Mouse (Mus musculus) stomach, postnatal 0 days (tissue): Measurements from ENCODE around the gene Gse1. TPM values are rescaled to one million over a fixed set of nuclear protein-coding genes. Genes with fewer than 3 reads are reported as not detected.

Experiments used
- ATAC-seq: fragments of 200-750 bp; cut with Nextera tagmentation; 2 replicates; pipeline ENCODE4 v1.8.0; 2017; ENCODE audit not compliant: low FRiP score, low TSS enrichment
- DNase-seq: peaks from one replicate; pipeline ENCODE4 v3.0.0-alpha.2; 2016; ENCODE audit warnings: low spot score
- H3K27ac ChIP-seq: fragments of 300-500 bp; sonication (generic); replicated peaks from 2 replicates; pipeline ENCODE4 v1.5.1; 2014; ENCODE audit warnings: mild to moderate bottlenecking, control low read depth
- H3K27me3 ChIP-seq: fragments of 300-500 bp; sonication (generic); 2 replicates; pipeline ENCODE4 v1.6.1; 2014; ENCODE audit warnings: low read length; ENCODE audit not compliant: control insufficient read depth, insufficient read depth
- H3K36me3 ChIP-seq: fragments of 300-500 bp; sonication (generic); 2 replicates; pipeline ENCODE4 v1.6.1; 2014; ENCODE audit warnings: low read length, mixed read lengths; ENCODE audit not compliant: control insufficient read depth, insufficient read depth
- H3K4me1 ChIP-seq: fragments of 300-500 bp; sonication (generic); replicated peaks from 2 replicates; pipeline ENCODE4 v1.6.1; 2014; ENCODE audit warnings: antibody characterized with exemption; ENCODE audit not compliant: control insufficient read depth, insufficient read depth
- H3K4me2 ChIP-seq: fragments of 300-500 bp; sonication (generic); replicated peaks from 2 replicates; pipeline ENCODE4 v1.6.1; 2014; ENCODE audit warnings: low read depth, mild to moderate bottlenecking, control low read depth, moderate library complexity
- H3K4me3 ChIP-seq: fragments of 300-500 bp; sonication (generic); 2 replicates; pipeline ENCODE4 v1.5.1; 2014; ENCODE audit warnings: low read depth, low read length, control low read depth
- H3K9ac ChIP-seq: fragments of 300-500 bp; sonication (generic); 2 replicates; pipeline ENCODE4 v1.6.1; 2014; ENCODE audit warnings: mild to moderate bottlenecking, low read length, control low read depth, mixed read lengths
- H3K9me3 ChIP-seq: fragments of 300-500 bp; sonication (generic); 2 replicates; pipeline ENCODE4 v1.6.1; 2016; ENCODE audit warnings: low read length; ENCODE audit not compliant: control insufficient read depth
- CTCF ChIP-seq: IDR thresholded peaks from 2 replicates; pipeline ENCODE4 v1.5.1; 2016; ENCODE audit warnings: antibody characterized with exemption, low read depth, mild to moderate bottlenecking, moderate library complexity
- EP300 ChIP-seq: optimal IDR thresholded peaks from 2 replicates; pipeline ENCODE3; 2016; ENCODE audit warnings: antibody characterized with exemption
- WGBS: fragments of 180-500 bp; shearing (Covaris S2); extraction: QIAGEN DNeasy Blood & Tissue Kit; methylation state at CpG from one replicate; pipeline ENCODE4 v1.1.7; 2014; 5-methylcytosine and 5-hydroxymethylcytosine counted together
- polyA plus RNA-seq: library from polyadenylated mRNA; unstranded; fragments of >200 nt; fragmentation: Nextera tagmentation; extraction: Ambion mirVana; gene quantifications from 2 replicates; pipeline ENCODE4 v1.2.1, GENCODE M21; 2015

Gene Gse1
- polyA plus RNA-seq, 1 experiment from 2014 or later, result 6.4 TPM

- Histone ChIP-seq H3K4me3 (no peak overlapping the region), H3K36me3 (no peaks in the 10 kb centered on the region), H3K27ac (no peak overlapping the region), H3K9ac (no peak overlapping the region), H3K4me2 (peak overlapping the region; percentile 97; the same call in 1 of the 2 replicates), H3K27me3 (no peaks in the 10 kb centered on the region), H3K9me3 (no peaks in the 10 kb centered on the region), H3K4me1 (peaks cover 18% of the 10 kb centered on the region)
- 24% methylated on average over 14 of the region's 14 CpGs for WGBS
- DNase-seq (peak; percentile 89), ATAC-seq (peak; percentile 30)
- TF ChIP-seq EP300, result no peak
- TF ChIP-seq CTCF, result peak; percentile 99
Observed at GRCm38 (mm10) chr8:120534504-120535368, 306.5 kb downstream of the Gse1 start.

GRCm38 (mm10) chr8:120535452-120536305, 307.4 kb downstream of the Gse1 start:
- Histone ChIP-seq H3K36me3 (no peaks in the 10 kb centered on the region), H3K27me3 (no peaks in the 10 kb centered on the region), H3K4me3 (peak overlapping the region; percentile 64), H3K27ac (peak overlapping the region; percentile 96), H3K4me2 (peak overlapping the region; percentile 97), H3K9me3 (no peaks in the 10 kb centered on the region), H3K9ac (peak overlapping the region; percentile 77), H3K4me1 (peaks cover 18% of the 10 kb centered on the region)
- no peak for ATAC-seq
- under 1% methylated on average over 72 of the region's 79 CpGs for WGBS
- TF ChIP-seq EP300, result no peak
- TF ChIP-seq CTCF, result no peak
- peak; percentile 71 for DNase-seq

GRCm38 (mm10) chr8:120536306-120537206, 308.3 kb downstream of the Gse1 start:
- Histone ChIP-seq H3K27ac (peak overlapping the region; percentile 96), H3K27me3 (no peaks in the 10 kb centered on the region), H3K4me3 (peak overlapping the region; percentile 64), H3K4me2 (peak overlapping the region; percentile 97), H3K36me3 (no peaks in the 10 kb centered on the region), H3K9me3 (no peaks in the 10 kb centered on the region), H3K9ac (peak overlapping the region; percentile 77), H3K4me1 (peaks cover 18% of the 10 kb centered on the region)
- 0 out of 2 replicates have a peak, but pooled peaks have one; percentile 15 for TF ChIP-seq CTCF
- TF ChIP-seq EP300, result peak; percentile 57
- ATAC-seq, result peak; percentile 36
- DNase-seq, result peak; percentile 85
- WGBS, result 1% methylated on average over 58 of the region's 61 CpGs

- H3K4me3 ChIP-seq, result peak overlapping the region; percentile 64
- H3K27me3 ChIP-seq, result no peaks in the 10 kb centered on the region
- no peaks in the 10 kb centered on the region for H3K9me3 ChIP-seq
- peak overlapping the region; percentile 97 for H3K4me2 ChIP-seq
- peaks cover 14% of the 10 kb centered on the region for H3K4me1 ChIP-seq
- peak; percentile 79 for ATAC-seq
- TF ChIP-seq EP300 (no peak), CTCF (no peak)
- H3K27ac ChIP-seq, result peak overlapping the region; percentile 96
- DNase-seq, result peak; percentile 97
- WGBS, result 1% methylated on average over 73 of the region's 79 CpGs
- H3K9ac ChIP-seq, result peak overlapping the region; percentile 77
- no peaks in the 10 kb centered on the region for H3K36me3 ChIP-seq
Observed at GRCm38 (mm10) chr8:120537207-120537817, 309.1 kb downstream of the Gse1 start.
